Mouse (Mus musculus): ENCODE data around the gene Mrto4.

- TF ChIP-seq MAFK (IDR thresholded peaks at IDR 0.05; ENCODE audit: insufficient replicate concordance, low read length) (no peak), GABPA (IDR thresholded peaks at IDR 0.05; ENCODE audit: insufficient replicate concordance, low read depth, low read length) (no peak), USF2 (conservative IDR thresholded peaks at IDR 0.05; ENCODE audit: low read depth, low read length) (no peak), TCF12 (IDR thresholded peaks at IDR 0.05; ENCODE audit: low read depth, low read length) (no peak), POLR2AphosphoS2 (IDR thresholded peaks at IDR 0.05; ENCODE audit: low read depth, low read length) (no peak)
Observed at GRCm38 (mm10) chr4:139301780-139302179, 50.6 kb downstream of the Mrto4 start.
